Mouse (Mus musculus) testis, adult 2 months (tissue): ENCODE results near the gene Rps27rt.

Experiments used
- CTCF ChIP-seq: fragments of 200-500 bp; IDR thresholded peaks from 2 replicates; pipeline ENCODE4 v1.5.1; 2012; ENCODE audit warnings: low read depth, mild to moderate bottlenecking, inconsistent platforms, low read length, moderate library complexity; ENCODE audit not compliant: control insufficient read depth, insufficient read depth, insufficient replicate concordance
- POLR2A ChIP-seq: fragments of 200-500 bp; IDR thresholded peaks from 2 replicates; pipeline ENCODE4 v1.6.1; 2012; ENCODE audit warnings: low read depth, mild to moderate bottlenecking, inconsistent platforms, low read length, moderate library complexity; ENCODE audit not compliant: control insufficient read depth

DNA sequence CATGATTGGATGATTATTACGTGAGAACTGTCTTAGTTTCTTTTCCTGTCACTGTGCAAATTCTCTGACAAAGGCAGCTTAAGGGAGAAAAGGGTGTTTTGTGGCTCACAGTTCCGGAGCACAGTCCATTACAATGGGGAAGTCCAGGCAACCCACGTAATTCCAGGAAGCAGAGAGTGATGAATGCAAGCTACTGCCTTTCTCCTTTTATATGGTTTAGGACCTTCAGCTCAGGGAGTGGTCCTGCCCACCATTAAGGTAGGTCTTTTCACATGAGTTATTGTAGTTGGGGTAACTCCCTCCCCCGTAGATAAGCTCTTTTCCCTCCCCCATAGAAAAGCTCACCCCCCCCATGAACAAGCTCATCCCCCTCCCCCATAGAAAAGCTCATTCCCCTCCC, 48.0 kb upstream of the Rps27rt start:
- TF ChIP-seq POLR2A = no peak
- no peak for TF ChIP-seq CTCF
